Mouse (Mus musculus): ENCODE data around the gene Frmd4a.

Frmd4a gene

GRCm38 (mm10) chr2:4017528-4018288 is at the start of gene Frmd4a:
Frmd4a (plus strand) TSS chr2:4017717.
- no peak for DNase-seq (ENCODE audit: low spot score in 2 of 2)

GRCm38 (mm10) chr2:3988876-3989275 is 28.6 kb upstream of the Frmd4a start:
- no peak for DNase-seq (ENCODE audit: low spot score in 2 of 2)

- DNase-seq (ENCODE audit: low spot score in 2 of 2) = no peak
Observed at GRCm38 (mm10) chr2:3990431-3990830, 27.1 kb upstream of the Frmd4a start.

- DNase-seq (ENCODE audit: low spot score in 2 of 2) = no peak
Observed at GRCm38 (mm10) chr2:4018431-4018876, 937 bp downstream of the Frmd4a start.

- DNase-seq (ENCODE audit: low spot score in 2 of 2) = no peak
Observed at GRCm38 (mm10) chr2:4018909-4019308, 1.4 kb downstream of the Frmd4a start.

GRCm38 (mm10) chr2:4024927-4025326 is 7.4 kb downstream of the Frmd4a start:
- no peak for DNase-seq (ENCODE audit: low spot score in 2 of 2)

GRCm38 (mm10) chr2:4029031-4029747 is 11.7 kb downstream of the Frmd4a start:
- no peak for DNase-seq (ENCODE audit: low spot score in 2 of 2)

GRCm38 (mm10) chr2:4036153-4036589 is 18.7 kb downstream of the Frmd4a start:
- no peak for DNase-seq (ENCODE audit: low spot score in 2 of 2)

- no peak for DNase-seq (ENCODE audit: low spot score in 2 of 2)
Observed at GRCm38 (mm10) chr2:4036651-4037117, 19.2 kb downstream of the Frmd4a start.

- DNase-seq (ENCODE audit: low spot score in 2 of 2) = no peak
Observed at GRCm38 (mm10) chr2:4042009-4042408, 24.5 kb downstream of the Frmd4a start.

GRCm38 (mm10) chr2:4055481-4055880 is 38.0 kb downstream of the Frmd4a start:
- DNase-seq (ENCODE audit: low spot score in 2 of 2) = no peak

GRCm38 (mm10) chr2:4060675-4061074 is 43.2 kb downstream of the Frmd4a start:
- no peak for DNase-seq (ENCODE audit: low spot score in 2 of 2)

GRCm38 (mm10) chr2:4071831-4072230 is 54.3 kb downstream of the Frmd4a start:
- DNase-seq (ENCODE audit: low spot score in 2 of 2) = no peak

GRCm38 (mm10) chr2:4083877-4084276 is 66.4 kb downstream of the Frmd4a start:
- no peak for DNase-seq (ENCODE audit: low spot score in 2 of 2)

- DNase-seq (ENCODE audit: low spot score in 2 of 2) = no peak
Observed at GRCm38 (mm10) chr2:4097601-4098000, 80.1 kb downstream of the Frmd4a start.

GRCm38 (mm10) chr2:4098948-4099776 is 81.6 kb downstream of the Frmd4a start:
- no peak for DNase-seq (ENCODE audit: low spot score in 2 of 2)

- DNase-seq (ENCODE audit: low spot score in 2 of 2) = no peak
Observed at GRCm38 (mm10) chr2:4099777-4100104, 82.2 kb downstream of the Frmd4a start.

GRCm38 (mm10) chr2:4101370-4101769 is 83.9 kb downstream of the Frmd4a start:
- DNase-seq (ENCODE audit: low spot score in 2 of 2) = no peak

- no peak for DNase-seq (ENCODE audit: low spot score in 2 of 2)
Observed at GRCm38 (mm10) chr2:4113303-4113920, 95.9 kb downstream of the Frmd4a start.

- no peak for DNase-seq (ENCODE audit: low spot score in 2 of 2)
Observed at GRCm38 (mm10) chr2:4119678-4120458, 102.4 kb downstream of the Frmd4a start.

- no peak for DNase-seq (ENCODE audit: low spot score in 2 of 2)
Observed at GRCm38 (mm10) chr2:4131216-4131615, 113.7 kb downstream of the Frmd4a start.
